Mouse (Mus musculus) left cerebral cortex, postnatal 36 days (tissue): ENCODE measurements at regions not wholly inside any gene's neighbourhood (a gene's known extent, or its start where the extent isn't known, plus 50 kb on each side); places are given as distances from the start of the nearest gene placed in this dataset.
"Not testable (repeated sequence)": the region's sequence is repeated elsewhere in the genome, so short reads cannot be mapped to it uniquely, and the experiment has no call there.

Experiments
- DNase-seq, 2 experiments: peaks; one replicate each; pipeline ENCODE4 v3.0.0; 2021 to 2022; ENCODE audit warnings: low spot score in 2 of 2, mixed read lengths in 1 of 2
- intact Hi-C: fragments of 180-260 bp; cut with DNase I; formaldehyde crosslinking; loops from one replicate; pipeline ENCODE4 v1.15.1; 2025

DNA sequence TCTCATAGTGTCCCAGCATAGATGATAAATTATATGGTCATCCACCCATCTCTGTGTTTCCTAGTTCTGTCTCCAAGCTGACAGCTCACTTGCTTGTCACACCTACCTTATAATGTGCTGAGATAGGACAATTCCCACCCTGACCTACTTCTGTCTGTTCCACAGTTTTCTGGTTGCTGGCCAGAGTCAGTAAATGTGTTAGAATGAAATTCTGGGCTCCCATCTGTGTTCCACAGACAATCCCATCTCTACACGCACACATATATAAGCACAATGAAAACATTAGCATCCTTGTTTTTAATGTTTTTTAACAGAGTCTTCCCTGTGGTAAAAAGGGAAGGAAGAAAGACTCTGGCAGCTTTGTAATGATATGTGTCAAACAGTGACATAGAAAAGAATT is 165.5 kb upstream of the Plxna2 start:
- intact Hi-C loops, result no loop called here
- peak; percentile 4 to 6 for DNase-seq

DNA sequence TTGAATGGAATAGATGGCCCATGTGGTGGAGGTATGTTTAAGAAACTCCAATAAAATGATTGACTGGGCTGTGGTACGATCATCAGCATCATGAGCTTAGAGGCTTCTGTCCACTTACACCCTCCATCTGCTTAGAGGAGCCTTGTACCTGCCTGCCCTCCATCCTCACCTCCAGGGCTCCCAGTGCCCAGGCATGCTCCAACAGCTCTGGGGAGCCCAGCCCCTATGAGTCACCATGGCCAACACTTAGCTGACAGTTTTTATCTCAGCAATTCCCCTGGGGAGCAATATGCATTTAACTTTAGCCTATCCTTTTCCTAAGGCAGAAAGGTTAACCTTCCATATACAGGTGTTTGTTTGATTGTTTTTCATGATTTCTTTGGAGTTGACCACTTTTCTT is 174.3 kb upstream of the Plxna2 start:
- no peak for DNase-seq

DNA sequence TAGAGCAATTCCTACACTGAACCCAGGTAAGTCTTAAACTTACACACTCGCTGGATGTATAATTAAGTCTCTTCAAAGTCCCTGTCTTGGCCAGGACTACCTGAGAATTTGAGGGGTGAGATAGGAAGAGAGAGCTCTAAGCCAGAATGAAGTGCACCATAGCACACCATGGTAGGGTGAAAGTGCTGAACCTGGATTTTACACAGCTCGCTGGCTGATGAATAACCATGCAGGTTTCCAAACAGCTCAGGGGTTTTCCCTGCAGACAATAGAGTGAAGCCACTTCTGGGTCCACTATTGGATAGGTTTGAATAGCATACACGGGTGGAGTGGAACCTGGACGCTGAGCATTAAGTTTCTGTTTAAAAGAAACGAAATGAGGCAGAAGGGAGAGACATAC is 180.7 kb upstream of the Plxna2 start:
- intact Hi-C loops, result no loop called here

More for the DNA sequence above, 174.3 kb upstream of the Plxna2 start:
- intact Hi-C loops, result no loop called here

DNA sequence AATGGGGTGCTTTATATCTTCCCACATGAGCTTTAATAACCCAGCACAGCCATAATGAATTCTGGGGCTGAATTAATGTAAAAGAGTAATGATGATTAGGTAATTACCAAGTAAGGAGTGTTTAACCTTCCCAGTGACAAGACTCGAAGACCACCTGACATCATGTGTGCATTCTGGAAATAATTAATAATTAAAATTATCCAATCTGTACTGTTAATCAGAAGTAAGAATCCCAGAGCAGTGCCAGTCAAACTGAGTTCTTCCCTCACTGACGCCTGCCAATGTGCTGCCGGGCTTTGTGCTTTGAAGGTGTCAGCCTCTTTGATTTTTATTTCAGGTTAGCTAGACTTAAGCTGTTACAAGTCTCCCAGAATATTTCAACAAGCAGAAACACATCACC is 183.0 kb upstream of the Plxna2 start:
- DNase-seq, result no peak
- intact Hi-C loops, result no loop called here

More for the DNA sequence above, 180.7 kb upstream of the Plxna2 start:
- DNase-seq, result no peak

DNA sequence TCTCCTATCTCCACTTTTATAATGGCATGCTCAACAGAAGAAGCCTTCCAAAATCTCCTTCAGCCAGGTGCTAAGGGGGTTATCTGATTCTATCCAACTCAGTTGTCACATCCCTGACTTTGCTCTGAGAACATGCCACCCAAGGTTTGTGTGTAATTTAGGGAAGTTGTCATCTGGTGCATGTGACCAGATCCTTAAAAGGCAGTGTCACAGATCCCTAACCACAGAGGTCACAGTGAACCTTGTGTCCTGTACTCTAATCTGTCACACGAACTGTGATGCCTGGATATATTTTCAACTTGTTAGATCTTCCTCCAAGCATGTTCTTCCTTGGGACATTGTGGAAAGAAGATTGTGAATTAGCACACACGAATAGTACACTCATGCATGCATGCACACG is 189.4 kb upstream of the Plxna2 start:
- intact Hi-C loops, result no loop called here
- no peak for DNase-seq

DNA sequence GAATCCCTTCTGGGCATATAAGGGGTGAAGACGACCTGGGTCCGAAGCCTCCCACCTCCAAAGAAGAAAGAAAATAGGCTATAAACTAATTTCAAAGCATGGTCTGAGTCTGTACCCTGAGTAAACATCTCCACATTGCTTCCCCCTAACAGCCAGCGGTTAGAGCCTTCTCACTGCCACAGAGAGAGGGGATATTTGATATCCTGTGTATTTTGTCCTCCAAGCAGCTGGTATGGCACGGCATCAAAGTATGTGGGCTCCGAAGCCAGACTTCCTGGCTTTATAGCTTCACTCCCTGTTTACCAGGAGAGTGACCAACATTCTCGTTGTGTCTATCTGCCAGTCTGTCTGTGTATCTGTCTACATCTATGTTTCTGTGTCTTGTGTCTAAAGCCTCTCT is 191.7 kb upstream of the Plxna2 start:
- intact Hi-C loops, result no loop called here
- DNase-seq, result no peak

DNA sequence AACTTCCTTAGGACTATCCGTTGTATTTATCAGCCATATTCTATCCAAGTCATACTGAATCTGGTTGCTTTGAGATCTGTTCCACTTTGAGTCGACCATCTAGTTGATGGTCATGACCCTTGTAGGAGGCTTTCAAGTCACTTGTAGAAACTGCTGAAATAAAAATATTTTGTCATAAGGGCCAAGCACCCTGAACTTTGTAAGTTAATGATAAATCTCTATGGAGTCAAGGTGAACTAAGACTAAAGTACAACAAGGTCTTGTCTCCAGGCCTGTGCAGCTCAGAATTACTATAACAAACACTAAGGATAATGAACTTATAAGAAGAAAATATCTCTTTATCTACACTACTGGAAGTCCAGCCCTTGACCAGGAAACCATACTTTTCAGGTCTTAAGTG is 193.8 kb upstream of the Plxna2 start:
- no peak for DNase-seq
- intact Hi-C loops, result no loop called here

DNA sequence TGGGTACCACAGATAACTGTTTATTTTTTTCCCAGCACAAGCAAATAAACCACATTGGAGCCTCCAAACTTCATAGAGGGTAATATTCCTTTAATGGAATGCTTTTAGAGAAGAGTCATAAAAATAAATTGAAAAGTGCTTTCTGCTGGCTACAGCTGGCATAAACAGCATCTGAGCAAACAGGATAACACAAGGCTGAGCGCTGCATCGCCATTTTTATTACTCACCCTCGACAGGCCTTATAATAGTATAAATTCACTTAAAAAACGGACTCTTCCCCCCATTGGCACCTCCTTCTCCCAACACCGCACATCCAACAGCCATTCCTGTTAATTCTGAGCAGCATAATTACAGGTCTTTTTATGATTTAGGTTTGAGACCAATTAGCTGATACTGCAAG is 205.8 kb upstream of the Plxna2 start:
- DNase-seq, result no peak
- intact Hi-C loops, result no loop called here

DNA sequence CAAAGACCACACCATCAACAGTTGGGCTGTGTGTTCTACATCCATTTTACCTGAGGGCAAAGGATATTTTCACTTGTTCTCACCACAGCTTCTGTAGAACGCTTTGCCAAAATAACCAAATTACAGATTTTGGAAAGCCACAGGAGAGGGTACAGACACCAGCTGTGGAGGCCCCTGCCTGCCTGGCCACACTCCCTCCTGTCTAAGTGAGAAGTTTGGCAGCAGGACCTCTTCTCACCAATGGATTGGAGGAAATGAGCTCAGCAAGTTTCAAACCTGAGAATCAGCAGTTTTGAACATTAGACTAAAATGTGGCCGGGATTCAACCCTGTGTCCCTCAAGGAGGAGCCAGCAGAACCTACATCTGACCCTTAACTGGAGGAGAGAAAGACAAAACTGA is 206.2 kb upstream of the Plxna2 start:
- no peak for DNase-seq
- intact Hi-C loops, result no loop called here

DNA sequence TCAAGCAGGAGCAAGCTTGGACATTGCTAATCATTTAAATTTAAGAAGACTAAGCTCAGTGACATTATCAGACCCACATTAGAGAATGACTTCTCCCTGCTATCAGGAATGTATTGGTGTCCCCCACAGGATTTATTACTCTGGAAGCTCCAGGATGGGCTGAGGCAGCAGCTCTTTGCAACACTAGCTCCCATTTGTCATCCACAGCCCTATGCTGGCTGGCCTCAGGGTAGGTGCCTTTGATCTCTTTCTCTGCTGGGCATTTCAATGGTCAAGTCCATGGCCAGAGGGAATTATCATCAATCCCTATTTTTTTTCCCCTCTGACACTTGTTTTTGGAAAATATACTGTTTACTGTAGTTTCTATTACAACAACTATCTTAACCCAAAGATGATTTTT is 218.7 kb upstream of the Plxna2 start:
- intact Hi-C loops, result no loop called here
- no peak for DNase-seq

DNA sequence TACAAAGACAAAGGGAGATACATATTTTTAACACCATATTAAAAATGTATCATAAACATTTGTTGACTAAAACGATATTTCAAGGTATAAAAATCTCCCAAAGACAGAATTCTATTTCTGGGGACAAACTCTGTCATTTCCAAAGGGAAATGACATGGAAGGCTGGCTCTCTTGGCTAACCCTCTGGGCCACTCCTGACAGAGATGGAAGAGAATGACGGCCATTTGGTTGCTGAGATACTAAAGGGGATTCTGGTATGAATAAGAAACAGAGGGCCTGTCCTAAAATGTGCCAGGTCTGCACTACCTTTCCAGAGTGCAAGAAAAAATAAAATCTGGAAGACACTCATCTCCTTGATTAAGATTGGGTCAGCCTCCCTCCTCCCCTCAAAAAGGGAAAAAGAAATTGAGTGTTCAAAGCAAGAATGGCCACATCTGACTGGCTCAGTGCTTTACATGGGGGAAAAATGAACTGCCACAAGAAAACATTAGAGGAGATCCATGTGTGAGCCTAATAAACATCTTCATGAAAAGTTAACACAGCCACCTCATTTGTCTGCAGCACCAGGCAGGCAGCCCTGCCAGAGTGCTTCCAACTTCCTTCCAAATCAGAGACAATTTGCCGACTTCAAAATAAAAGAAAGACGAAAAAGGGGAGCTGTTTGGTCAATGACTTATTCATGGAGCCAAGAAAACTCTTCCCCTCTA is 221.1 kb upstream of the Plxna2 start:
- no peak for DNase-seq
- intact Hi-C loops, result no loop called here

DNA sequence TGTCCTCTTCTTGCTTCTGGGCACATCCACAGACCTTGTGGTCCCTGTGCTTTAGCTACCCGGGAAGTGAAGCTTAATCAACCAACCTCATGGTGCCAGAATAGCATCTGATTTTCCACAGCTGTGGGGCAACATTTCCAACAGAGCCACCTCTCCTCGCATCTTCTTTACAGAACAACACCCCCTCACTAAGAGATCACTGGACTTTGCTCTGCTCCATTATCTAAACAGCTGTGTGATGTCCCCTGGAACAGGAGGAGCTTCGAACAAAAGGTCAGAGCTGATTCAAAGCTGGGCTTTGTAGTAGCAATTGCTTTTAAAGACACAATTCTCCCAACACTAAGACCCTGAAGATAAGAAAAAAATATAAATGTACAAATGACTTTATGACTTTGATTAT is 224.3 kb upstream of the Plxna2 start:
- intact Hi-C loops, result no loop called here
- no peak for DNase-seq

DNA sequence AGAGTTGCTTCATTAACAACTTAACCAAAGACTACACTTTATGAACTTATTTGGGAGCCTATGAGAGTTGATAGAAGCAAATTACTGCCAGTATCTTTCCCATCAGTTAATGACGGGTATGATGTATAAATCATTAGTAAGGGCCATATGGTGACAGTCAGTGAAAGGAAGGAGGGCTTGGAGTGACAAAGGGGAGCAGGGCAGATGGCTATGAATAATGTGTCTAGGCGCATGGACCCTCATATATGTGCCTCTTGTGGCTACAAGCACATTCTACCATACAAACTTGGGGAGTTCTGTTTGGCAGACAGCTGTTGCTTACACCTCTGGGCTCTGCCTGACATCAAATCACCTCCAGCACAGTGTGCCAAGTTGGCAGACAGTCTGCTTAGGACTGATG is 227.8 kb upstream of the Plxna2 start:
- DNase-seq, result no peak
- intact Hi-C loops, result no loop called here

DNA sequence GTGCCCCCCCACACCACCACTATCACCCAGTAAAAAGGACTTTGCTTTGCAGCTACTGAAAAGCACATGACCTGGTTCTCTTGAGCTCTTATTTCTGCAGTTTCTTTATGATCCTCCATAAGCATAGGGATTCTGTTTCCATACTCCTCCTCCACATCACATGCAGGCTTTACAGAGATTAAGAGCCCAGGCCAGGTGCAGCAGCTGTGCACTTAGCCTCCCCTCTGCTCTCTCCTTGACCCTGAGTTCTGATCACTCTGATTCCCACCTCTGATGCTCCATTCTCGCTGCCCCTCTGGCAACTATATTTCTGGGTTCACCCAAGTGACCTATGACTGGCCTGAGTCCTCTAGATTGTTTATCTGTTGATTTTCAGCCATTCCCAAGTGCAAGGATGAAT is 239.9 kb upstream of the Plxna2 start:
- intact Hi-C loops, result no loop called here
- no peak for DNase-seq

DNA sequence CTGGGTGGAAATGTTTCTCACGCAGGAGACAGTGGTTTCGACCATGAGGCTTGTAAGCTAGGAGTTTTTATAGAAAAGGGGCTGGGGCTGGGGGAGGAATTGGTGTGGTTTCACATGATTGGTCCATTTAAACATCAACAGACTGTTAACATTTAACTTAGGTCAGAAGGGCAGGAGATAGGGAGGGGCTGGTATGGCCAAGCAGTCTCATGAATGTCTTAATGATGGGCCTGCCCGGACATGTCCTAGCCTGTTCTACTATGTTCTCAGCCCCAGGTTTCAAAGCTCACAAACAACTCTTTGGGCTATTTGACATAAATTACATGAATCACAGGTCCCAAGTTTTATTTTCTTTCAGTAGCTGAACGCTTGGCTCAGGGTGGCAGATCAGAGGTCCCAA is 244.5 kb upstream of the Plxna2 start:
- DNase-seq, intact Hi-C loops: not testable (repeated sequence)

DNA sequence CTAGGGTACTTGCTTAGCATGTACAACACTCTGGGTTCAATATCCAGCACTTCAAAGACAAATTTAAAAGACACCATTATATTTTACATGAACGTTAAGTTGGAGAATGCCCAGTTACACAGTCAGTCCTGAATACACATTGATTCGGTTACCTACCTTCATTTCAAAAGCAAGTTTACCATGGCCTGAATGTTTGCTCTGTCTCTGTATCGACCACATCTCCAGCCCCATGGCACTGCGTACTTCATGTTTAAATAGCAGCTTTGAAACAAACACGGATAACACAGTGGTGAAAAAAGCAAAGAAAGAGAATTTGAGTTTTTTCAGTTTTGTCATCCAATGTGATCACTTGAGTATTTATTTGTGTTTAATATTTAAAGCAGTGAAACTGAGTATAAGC is 254.1 kb upstream of the Plxna2 start:
- intact Hi-C loops, result no loop called here
- no peak for DNase-seq

DNA sequence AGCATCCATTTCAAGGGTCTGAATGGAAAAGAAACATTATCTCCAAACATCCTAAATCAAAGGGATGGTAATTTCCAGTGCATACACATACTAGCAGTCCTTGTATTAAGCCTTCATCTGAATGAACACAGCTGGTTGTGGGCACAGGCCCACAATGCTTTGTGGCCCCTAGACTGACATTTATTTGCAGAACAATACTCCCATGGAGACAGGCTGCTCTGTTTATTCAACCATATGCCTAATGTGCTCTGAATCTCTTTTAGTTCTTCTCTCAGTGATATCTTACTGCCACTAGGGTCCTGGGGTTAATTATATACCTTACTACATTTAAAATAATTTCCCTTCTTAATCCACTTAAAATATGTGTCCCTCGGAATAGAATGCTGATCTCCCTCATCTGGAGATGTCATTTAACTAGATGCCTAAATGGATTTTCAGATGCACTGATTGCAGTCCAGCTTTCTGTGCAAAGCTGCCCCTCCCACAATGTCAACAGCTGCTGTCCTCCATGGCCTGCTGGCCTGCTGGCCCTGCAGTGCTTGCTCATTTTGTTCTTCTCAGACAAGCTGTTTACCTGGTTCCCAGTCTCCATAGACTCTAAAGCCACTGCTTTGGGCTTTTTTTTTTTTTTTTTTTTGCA is 254.8 kb upstream of the Plxna2 start:
- DNase-seq, result no peak
- intact Hi-C loops, result no loop called here

DNA sequence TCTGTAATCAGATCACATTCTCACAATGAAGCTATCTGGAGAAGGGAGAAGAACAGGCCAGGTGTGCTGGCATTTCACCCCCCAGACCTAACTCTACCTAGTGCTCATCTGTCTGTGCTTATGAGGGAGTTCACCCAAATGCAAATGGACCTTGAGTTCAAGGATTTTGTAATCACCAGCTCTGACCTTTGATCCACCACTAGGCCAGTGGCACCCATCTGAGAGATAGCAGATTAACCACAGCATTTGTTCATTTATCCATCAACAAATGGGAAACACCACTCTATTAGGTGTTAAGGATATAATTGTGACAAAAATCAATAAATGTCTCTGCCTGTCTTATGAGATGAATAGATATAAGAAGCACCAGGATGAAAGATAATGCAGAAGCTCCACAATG is 255.7 kb upstream of the Plxna2 start:
- intact Hi-C loops, result no loop called here
- no peak for DNase-seq

DNA sequence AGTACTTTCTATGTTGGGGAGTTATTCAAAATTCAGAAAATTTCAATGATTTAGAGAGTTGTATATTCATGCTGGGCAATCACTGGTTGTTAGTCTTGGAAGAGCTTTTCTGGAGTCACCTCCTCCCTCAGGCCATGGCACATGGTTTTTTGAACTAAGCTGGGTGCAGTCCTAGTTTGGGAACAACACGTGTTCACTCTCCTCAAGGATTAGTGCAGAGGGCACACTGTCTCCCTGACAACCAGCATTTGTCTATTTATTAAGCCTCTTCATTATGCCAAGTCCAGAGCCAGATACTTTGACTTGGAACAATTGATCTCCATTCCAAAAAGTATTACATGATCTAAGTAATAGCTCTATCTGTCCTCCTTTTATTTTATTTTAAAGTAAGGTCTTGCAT is 256.7 kb upstream of the Plxna2 start:
- DNase-seq, result no peak
- intact Hi-C loops, result no loop called here

DNA sequence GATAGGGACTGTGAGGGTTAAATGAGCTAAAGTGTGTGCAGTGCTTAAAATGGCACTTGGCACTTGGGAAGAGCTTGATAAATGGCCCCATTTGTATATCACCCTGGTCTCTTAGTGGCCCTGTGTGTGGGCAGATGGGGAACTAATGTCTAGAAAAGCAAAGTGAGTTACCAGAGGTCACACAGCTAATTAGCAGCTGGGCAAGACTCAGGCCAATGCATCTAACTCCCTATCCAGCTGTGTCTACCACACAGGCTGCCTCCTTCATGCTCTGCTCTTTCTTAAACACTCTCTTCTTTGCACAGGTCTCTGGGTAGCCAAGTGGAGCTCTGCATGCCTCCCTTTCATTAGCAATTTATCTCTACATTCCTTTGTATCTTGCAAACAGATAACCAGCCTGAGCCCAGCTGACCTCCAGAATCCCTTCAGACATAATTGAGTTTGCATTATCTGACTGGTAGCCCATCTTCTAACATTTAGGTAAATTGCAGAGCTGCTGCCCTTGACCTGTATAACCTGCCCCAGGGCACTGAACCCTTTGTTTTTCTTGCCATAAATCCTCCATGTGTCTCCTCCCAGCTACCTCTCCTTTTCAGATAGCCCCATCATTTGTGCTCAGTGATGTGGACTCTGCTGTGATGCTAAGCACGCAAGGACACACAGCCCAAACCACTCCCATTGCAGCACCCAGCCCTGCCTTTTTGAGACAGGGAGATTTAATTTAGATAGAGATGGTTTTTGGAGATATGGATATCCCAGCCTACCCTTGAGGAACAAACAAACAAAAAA is 263.5 kb upstream of the Plxna2 start:
- no peak for DNase-seq
- intact Hi-C loops, result no loop called here
